Mouse (Mus musculus): ENCODE results near the gene Hnrnpl. TPM values are rescaled to one million over a fixed set of nuclear protein-coding genes. Genes with fewer than 3 reads are reported as not detected.

Hnrnpl gene
- polyA plus RNA-seq, 1 experiment: 256 TPM

DNA sequence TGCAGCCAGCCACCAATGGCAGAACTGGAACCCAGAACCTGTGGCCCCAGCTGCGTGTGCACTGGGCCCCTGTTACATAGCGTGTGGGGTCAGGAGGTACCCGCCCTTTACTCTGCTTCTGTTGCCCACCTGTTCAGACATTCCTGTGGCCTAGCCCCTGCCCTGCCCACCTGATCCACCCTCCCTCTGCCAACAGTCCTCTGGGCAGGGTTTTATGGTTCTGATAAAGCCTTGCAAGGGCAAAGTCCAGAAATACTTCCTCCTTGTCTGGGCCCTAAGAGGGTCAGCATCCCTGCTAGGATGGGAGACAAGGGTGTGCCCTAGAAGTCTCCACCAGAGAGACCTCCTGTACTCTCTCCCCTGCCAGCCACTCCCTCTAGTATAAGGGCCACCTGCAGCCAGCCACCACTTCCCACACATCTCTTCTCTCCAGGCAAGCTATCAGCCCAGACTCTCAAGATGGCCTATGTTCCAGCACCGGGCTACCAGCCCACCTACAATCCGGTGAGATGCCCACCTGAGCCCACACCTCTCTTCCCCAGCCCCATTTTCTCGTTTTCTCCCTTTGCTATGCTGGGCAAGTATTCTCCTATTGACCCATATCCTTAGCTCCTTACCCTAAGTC, 25.5 kb downstream of the Hnrnpl start, which contains the start of gene Lgals4:
Gene Lgals4, plus strand, starts transcription at position 132 of the 625 bp plus-strand sequence.
- H3K27ac ChIP-seq (ENCODE audit: insufficient read depth, low read depth, low read length): no peak within 1 kb of the TSS
- TF ChIP-seq POLR2A (IDR thresholded peaks at IDR 0.05; ENCODE audit: borderline replicate concordance, low read depth, low read length) (no peak), CTCF (IDR thresholded peaks at IDR 0.05; ENCODE audit: low read depth, low read length) (no peak)

GRCm38 (mm10) chr7:28836936-28837335, 28.6 kb downstream of the Hnrnpl start:
- Histone ChIP-seq H3K4me1 (ENCODE audit: control insufficient read depth, insufficient read depth, low read length) (peaks cover 7% of the 10 kb centered on the region), H3K27ac (ENCODE audit: insufficient read depth, low read depth, low read length) (no peak overlapping the region), H3K4me3 (ENCODE audit: insufficient read depth, low read length) (no peak overlapping the region)
- TF ChIP-seq CTCF (IDR thresholded peaks at IDR 0.05; ENCODE audit: low read depth, low read length) (no peak), POLR2A (IDR thresholded peaks at IDR 0.05; ENCODE audit: borderline replicate concordance, low read depth, low read length) (no peak)

More for the DNA sequence above, 25.5 kb downstream of the Hnrnpl start, which contains the start of gene Lgals4:
- Histone ChIP-seq H3K4me1 (ENCODE audit: control insufficient read depth, insufficient read depth, low read length) (peaks cover 8% of the 10 kb centered on the region), H3K4me3 (ENCODE audit: insufficient read depth, low read length) (no peak within 1 kb of the TSS)

DNA sequence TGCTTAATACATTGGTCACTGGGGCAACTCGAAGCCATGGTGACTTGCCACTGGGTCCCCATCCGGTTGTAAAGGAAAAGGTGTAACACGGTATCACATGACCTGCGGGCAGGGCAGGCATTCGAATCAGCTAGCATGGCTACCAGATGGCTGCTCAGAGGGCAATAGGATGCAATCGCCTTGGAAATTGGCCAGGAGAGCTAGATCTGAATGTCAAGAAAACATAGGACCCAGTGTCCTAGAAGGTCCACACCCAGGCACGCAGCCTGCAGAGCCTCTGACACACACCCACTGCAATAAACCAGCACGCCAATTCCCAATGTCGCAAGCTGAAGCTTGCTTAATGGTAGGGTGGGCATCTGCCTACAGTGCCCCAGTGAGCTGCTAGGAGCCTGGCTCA, 30.0 kb downstream of the Hnrnpl start:
- TF ChIP-seq CTCF (IDR thresholded peaks at IDR 0.05; ENCODE audit: low read depth, low read length): no peak
- TF ChIP-seq POLR2A (IDR thresholded peaks at IDR 0.05; ENCODE audit: borderline replicate concordance, low read depth, low read length): no peak
- Histone ChIP-seq H3K4me1 (ENCODE audit: control insufficient read depth, insufficient read depth, low read length) (no peaks in the 10 kb centered on the region), H3K27ac (ENCODE audit: insufficient read depth, low read depth, low read length) (no peak overlapping the region), H3K4me3 (ENCODE audit: insufficient read depth, low read length) (no peak overlapping the region)

DNA sequence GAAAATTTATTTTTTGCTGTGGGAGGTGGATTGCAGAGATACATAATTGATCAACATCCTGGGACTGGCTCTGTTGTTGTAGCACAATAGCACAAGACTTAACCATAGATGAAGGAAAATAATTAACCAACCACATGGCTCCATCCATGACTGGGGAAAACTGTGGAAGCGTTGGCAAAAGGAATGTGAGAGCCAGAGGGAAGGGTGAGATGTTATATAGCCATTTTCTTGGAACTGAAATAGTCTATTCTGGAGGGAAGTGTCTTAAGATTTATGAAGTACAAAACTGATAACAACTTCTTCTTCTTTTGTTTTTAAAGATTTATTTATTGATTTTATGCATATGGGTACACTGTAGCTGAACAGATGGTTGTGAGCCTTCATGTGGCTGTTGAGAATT, 38.9 kb downstream of the Hnrnpl start:
- TF ChIP-seq CTCF (IDR thresholded peaks at IDR 0.05; ENCODE audit: low read depth, low read length) (no peak), POLR2A (IDR thresholded peaks at IDR 0.05; ENCODE audit: borderline replicate concordance, low read depth, low read length) (no peak)

GRCm38 (mm10) chr7:28849700-28850236, 41.4 kb downstream of the Hnrnpl start:
- Histone ChIP-seq H3K4me3 (ENCODE audit: insufficient read depth, low read length) (no peak overlapping the region), H3K27ac (ENCODE audit: insufficient read depth, low read depth, low read length) (no peak overlapping the region), H3K4me1 (ENCODE audit: control insufficient read depth, insufficient read depth, low read length) (no peaks in the 10 kb centered on the region)
- TF ChIP-seq CTCF (IDR thresholded peaks at IDR 0.05; ENCODE audit: low read depth, low read length) (no peak), POLR2A (IDR thresholded peaks at IDR 0.05; ENCODE audit: borderline replicate concordance, low read depth, low read length) (no peak)

More for the DNA sequence above, 38.9 kb downstream of the Hnrnpl start:
- Histone ChIP-seq H3K4me3 (ENCODE audit: insufficient read depth, low read length) (no peak overlapping the region), H3K4me1 (ENCODE audit: control insufficient read depth, insufficient read depth, low read length) (no peaks in the 10 kb centered on the region), H3K27ac (ENCODE audit: insufficient read depth, low read depth, low read length) (no peak overlapping the region)

DNA sequence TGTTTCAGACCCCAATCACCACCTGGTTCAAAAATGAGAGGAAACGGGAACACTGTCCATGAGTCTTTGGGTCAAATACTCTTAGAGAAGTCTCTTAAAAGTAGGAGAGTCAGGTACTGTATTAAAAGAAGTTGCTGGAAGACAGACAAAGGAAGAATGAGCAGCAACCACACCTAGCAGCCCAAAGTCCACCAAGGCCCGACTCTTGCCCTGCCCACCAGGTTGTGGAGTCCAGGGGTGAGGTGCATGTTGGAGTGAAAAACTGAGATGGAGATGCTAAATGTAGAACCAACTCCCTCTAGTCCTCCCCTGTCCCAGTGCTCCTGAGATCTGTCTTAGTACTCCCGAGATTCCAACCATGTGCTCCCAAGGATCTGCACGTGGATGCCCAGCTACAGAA, 42.3 kb downstream of the Hnrnpl start:
- H3K27ac ChIP-seq (ENCODE audit: insufficient read depth, low read depth, low read length): no peak overlapping the region
- no peak for TF ChIP-seq POLR2A (IDR thresholded peaks at IDR 0.05; ENCODE audit: borderline replicate concordance, low read depth, low read length)
- no peak for TF ChIP-seq CTCF (IDR thresholded peaks at IDR 0.05; ENCODE audit: low read depth, low read length)
- H3K4me1 ChIP-seq (ENCODE audit: control insufficient read depth, insufficient read depth, low read length): no peaks in the 10 kb centered on the region
- H3K4me3 ChIP-seq (ENCODE audit: insufficient read depth, low read length): no peak overlapping the region

DNA sequence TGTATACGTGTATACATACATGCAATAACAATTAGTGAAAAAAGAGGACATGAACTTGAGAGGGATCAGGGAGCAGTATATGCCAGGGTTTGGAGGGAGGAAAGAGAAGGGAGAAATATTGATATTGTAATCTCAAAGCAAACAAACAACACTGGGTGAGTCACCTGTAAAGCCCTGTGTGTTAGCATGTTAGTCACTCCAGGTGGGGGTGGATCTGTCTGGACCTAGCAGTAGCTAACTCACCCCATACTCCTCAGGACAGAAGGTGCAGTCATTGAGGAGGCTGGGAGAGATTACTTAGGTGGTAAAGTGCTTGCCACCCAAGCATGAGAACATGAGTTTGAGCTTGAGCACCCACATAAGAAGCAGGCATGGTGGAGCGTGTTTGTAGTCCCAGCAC, 51.6 kb downstream of the Hnrnpl start:
- no peak overlapping the region for H3K4me3 ChIP-seq (ENCODE audit: insufficient read depth, low read length)
- no peaks in the 10 kb centered on the region for H3K4me1 ChIP-seq (ENCODE audit: control insufficient read depth, insufficient read depth, low read length)
- no peak for TF ChIP-seq CTCF (IDR thresholded peaks at IDR 0.05; ENCODE audit: low read depth, low read length)
- TF ChIP-seq POLR2A (IDR thresholded peaks at IDR 0.05; ENCODE audit: borderline replicate concordance, low read depth, low read length): no peak
- no peak overlapping the region for H3K27ac ChIP-seq (ENCODE audit: insufficient read depth, low read depth, low read length)

- H3K4me3 ChIP-seq (ENCODE audit: insufficient read depth, low read length): no peak overlapping the region
- TF ChIP-seq POLR2A (IDR thresholded peaks at IDR 0.05; ENCODE audit: borderline replicate concordance, low read depth, low read length) (no peak), CTCF (IDR thresholded peaks at IDR 0.05; ENCODE audit: low read depth, low read length) (no peak)
- H3K4me1 ChIP-seq (ENCODE audit: control insufficient read depth, insufficient read depth, low read length): peaks cover 5% of the 10 kb centered on the region
- H3K27ac ChIP-seq (ENCODE audit: insufficient read depth, low read depth, low read length): no peak overlapping the region
Measured at GRCm38 (mm10) chr7:28860898-28861297, 52.6 kb downstream of the Hnrnpl start.

DNA sequence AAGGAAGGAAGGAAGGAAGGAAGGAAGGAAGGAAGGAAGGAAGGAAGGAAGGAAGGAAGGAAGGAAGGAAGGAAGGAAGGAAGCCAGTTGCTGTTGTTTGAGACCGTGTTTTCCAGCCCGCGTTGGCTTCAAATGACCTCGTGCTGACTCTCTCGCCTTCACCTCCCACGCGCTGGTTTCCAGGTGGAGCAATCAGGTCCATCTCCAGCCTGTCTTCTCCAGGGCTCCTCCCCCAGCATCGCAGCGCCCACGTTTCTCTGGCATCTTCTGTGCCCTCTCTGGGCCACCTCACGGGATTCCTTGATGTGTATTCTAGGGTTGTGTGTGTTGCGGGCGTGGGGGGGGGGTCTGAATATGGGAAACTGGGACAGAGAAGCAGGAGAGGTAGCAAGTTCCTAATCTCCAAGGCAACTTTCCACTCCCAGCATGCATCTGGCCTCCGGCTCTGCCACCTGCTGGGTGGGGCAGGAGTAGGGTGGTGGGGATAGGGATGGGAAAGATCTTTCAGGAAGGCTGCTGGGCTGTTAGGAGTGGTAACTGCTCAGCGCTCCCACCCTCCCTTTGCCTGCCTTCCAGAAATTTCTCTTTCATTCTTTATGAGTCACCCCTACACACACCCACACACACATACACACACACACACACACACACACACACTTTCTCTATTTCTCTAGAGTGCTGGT, 54.6 kb downstream of the Hnrnpl start:
- Histone ChIP-seq H3K4me1 (ENCODE audit: control insufficient read depth, insufficient read depth, low read length) (peaks cover 17% of the 10 kb centered on the region), H3K4me3 (ENCODE audit: insufficient read depth, low read length) (no peak overlapping the region), H3K27ac (ENCODE audit: insufficient read depth, low read depth, low read length) (no peak overlapping the region)
- TF ChIP-seq POLR2A (IDR thresholded peaks at IDR 0.05; ENCODE audit: borderline replicate concordance, low read depth, low read length): no peak
- TF ChIP-seq CTCF (IDR thresholded peaks at IDR 0.05; ENCODE audit: low read depth, low read length): no peak

- Histone ChIP-seq H3K27ac (ENCODE audit: insufficient read depth, low read depth, low read length) (no peak within 1 kb of the TSS), H3K4me3 (ENCODE audit: insufficient read depth, low read length) (no peak within 1 kb of the TSS), H3K4me1 (ENCODE audit: control insufficient read depth, insufficient read depth, low read length) (peaks cover 17% of the 10 kb centered on the region)
- no peak for TF ChIP-seq POLR2A (IDR thresholded peaks at IDR 0.05; ENCODE audit: borderline replicate concordance, low read depth, low read length)
- TF ChIP-seq CTCF (IDR thresholded peaks at IDR 0.05; ENCODE audit: low read depth, low read length): no peak
Measured at GRCm38 (mm10) chr7:28863540-28863939, 55.2 kb downstream of the Hnrnpl start, which contains the start of gene Lgals7. Gene Lgals7 (plus strand): TSS chr7:28863853.

Data from bone marrow macrophage, adult 2 months (primary cell).